Mouse (Mus musculus) MN1 (cell line): ENCODE data around the gene Ipo9.

ENCODE experiments used
- DNase-seq: peaks from one replicate; pipeline ENCODE4 v3.0.0-alpha.2; 2016; ENCODE audit warnings: low spot score

Ipo9 gene

DNA sequence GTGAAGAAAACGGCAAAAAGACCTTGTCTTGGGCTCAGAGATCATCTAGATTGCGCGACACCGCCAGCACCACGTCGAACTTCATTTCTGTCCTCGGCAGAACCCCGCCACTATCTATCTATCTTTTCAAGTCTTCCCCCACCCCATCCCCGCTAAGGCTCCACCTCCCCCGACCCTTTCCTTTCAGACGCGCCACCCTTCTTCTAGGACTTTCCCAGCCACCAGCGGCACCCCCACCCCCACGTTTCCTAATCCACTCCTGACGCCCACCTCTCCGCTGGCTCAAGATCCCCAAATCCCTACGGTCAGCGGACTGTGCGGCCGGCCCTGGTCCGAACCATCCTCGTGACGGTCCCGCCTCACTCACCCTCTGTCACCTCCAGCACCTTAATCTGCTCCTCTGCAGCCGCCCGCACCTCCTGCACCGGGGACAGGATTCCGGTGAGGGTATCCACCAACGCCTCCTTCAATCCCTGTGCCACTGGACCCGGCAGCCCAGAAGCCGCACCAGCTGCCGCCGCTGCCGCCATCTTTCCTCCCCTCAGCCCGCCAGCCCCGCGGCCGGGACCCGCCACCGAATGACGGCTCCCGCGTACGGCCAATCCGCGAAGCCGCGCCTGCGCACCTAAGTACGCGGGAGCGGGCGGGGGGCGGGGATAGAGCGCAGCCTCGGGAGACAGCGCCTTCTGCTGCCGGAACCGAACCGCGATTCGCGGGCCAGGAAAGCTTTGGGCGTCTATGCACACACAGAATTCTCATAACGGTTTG lies at the start of gene Ipo9:
TSS of gene Ipo9 (minus strand) at position 599 of the 768 bp plus-strand sequence.
- peak; percentile 92 for DNase-seq

DNA sequence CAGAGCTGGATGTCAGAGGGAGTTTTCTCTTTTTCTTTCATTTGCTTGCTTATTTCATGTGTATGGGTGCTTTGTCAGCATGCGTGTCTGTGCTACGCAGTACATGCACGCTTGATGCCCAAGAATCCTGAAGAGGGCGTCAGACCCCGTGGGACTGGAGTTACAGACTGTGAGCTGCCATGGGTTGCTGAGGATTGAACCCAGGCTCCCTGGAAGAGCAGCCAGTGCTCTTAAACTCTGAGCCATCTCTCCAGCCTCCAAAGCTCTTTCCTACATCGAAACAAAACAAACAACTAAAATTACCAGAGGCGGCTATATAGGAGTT lies 45.2 kb upstream of the Ipo9 start:
- no peak for DNase-seq

DNA sequence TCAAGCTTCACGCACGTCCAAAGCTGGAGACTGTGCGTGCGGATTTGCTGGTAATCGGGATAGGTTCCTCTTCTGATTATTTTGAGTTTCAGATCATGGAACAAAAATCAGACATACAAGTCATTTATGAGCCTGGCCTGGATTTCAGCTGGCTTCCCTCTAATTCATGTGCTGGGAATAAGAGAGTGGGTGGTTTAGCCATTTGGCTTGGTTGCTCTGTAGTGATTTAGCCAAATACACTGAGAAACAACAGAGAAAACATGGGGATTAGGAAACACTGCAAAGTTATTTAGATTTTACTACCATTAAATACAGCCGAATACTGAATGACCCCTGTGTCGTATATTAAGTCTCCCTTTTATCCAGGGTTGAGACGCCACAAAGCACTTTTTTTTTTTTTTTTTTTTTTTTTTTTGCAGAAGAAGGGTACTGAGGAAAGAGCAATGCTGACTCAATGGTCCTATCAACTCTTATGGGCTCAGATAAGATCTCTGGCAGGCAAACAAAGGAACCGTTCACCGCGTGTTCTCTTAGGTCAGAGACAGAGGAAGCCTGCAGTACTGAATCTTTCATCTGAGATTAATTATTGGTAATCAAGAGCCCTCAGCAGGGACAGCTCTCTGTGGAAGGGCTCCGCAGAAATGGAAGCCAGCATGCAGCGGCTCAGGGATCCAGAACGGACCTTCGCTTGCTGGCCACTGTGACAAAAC lies 44.7 kb upstream of the Ipo9 start:
- DNase-seq: peak; percentile 73

DNA sequence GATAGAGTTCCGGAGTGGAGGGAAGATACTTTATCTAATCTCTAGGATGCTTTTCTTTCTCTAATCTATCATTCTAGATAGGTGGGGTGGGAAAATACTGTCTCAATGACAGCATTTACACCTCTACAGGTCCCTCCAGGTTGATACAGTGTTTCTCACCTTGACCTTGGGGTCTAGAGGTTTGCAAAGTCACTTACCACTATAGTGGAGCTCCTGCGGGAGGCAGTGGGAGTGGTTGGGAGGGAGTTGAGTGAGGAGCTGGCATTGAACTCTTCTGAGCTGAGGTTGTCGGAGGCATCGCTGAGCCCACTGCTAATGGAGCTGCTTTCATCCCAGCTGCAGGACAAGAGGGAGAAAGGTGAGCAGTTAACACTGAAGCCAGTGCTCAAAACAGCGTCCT lies 42.2 kb upstream of the Ipo9 start:
- no peak for DNase-seq

DNA sequence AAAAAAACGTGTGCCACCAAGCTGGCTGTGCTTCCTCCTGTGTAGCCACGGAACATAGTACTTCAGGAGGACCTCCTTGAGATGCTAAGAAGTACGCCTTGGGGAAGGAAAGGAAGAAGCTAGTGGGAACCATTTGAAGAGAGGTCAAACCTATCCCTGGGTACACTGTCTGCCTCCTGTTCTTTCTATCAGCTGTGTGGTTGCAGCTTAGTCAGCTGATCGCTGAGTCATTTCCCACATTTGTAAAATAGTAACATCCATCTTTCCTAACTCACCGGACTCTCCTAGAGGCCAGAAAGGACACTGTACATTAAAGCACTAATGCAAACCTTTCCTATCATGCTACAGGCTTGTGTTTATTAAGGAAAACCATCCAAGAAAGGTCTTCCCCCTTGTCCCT lies 41.4 kb upstream of the Ipo9 start:
- no peak for DNase-seq

DNA sequence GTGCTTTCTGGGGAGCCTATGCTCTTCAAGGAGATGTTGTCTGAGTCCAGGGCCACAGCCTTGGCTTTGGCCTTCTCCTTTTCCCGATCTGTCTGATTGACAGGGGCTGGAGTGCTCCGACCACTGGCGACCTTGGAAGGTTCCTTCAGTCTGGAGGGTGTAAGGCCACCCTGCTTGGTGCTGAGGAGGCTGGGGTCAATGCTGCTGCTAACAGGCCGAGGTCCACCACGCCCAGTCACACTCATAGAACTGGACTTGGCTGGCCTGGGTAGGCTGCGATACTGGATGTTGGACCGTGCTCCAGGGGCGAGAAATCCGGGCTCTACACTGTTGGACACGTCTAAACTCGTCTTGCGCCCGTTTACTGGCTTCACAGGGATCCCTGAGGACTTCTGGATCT lies 40.2 kb upstream of the Ipo9 start:
- no peak for DNase-seq

DNA sequence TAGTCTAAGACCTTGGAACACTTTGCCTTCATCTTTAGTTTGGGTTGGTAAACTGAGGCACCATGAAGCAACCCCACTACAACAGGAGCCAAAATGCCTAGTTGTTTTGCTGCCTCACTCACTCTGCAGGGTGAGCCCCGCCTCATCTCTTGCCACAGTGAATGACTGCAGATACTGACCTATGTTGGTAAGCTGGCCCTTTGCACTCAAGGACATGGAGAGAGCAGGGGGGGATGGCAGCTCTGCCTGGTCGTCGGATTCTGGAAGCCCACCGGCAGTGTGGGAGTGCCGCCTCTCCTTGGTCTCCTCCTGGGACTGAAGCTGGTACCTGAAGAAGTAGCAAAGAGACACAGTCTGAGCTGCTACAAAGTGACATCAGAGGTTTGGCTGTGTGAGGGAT lies 37.2 kb upstream of the Ipo9 start:
- DNase-seq: no peak

DNA sequence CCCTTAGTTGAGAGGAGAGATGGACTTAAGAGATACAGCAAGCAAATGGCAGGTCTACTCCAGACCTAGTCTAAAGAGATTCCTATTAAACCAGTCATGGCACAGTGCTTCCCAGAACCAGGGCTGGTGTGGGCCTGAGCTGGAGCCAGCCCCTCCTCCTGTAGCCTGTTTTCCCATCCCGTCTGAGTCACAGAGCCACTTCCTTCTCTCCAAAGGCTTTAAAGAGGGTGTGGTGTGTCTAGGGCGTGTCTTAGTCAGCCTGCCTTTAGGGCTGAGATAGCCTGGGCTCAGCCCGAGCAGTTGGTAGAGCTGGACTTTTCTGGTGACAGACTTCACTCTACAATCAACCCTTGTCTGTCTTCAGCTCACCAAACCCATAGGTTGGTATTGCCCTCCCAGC lies 36.6 kb upstream of the Ipo9 start:
- DNase-seq: peak; percentile 88

DNA sequence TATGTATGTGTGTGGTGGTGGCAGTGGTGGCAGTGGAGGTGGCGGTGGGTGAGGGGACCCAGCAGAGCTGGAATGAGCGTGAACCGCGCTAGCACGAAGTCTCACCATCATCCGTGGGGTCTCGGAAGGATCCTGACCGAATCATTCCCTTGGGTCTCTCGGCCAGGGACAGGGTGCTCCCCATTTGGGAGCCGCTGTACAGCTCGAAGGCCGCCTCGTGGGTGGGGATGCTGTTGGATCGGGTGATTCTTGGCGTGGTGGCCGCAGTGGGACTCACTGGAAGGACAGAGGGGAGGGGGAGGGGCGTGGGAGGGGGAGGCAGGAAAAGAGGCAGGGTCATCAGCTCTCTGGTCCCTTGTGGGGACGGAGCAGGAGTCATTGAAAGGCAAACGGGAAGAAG lies 35.4 kb upstream of the Ipo9 start:
- DNase-seq: no peak

DNA sequence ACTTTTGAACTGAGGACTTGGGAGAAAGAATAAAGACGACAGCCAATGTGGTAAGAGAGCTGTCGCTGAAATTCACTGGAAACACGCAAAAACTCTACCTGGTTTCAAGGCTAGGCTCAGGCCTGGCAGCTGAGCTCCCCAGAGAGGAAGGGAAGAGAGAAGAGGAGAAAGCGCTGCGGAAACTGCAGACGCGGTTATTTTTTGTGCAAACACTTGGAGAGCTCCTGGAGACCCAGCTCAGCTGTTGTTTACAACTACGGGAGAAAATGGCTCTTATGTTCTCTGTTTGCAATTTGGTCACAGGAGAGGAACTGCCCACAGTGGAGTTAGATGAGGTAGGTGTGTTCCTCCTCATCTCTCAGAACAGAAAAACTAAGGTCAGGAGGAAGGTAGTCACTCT lies 32.4 kb upstream of the Ipo9 start:
- no peak for DNase-seq

DNA sequence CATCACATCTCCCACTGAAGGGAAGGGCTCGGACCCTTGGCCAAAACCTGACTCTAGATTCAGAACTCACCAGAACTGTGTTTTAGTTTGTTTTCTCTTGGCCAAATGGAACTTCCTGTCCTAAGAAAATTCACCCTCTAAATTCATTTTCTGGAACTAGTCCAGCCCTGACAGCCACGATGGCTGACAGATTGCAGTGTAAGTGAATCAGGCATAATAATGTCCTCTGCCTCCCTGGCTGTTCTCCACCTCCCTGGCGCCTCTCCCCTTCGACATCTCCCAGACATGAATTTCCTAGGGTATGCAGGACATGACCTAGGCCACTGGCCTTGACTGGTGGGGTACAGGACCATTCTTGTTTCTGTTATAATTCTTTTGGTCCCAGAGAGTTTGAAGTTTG lies 32.0 kb upstream of the Ipo9 start:
- peak; percentile 50 for DNase-seq

DNA sequence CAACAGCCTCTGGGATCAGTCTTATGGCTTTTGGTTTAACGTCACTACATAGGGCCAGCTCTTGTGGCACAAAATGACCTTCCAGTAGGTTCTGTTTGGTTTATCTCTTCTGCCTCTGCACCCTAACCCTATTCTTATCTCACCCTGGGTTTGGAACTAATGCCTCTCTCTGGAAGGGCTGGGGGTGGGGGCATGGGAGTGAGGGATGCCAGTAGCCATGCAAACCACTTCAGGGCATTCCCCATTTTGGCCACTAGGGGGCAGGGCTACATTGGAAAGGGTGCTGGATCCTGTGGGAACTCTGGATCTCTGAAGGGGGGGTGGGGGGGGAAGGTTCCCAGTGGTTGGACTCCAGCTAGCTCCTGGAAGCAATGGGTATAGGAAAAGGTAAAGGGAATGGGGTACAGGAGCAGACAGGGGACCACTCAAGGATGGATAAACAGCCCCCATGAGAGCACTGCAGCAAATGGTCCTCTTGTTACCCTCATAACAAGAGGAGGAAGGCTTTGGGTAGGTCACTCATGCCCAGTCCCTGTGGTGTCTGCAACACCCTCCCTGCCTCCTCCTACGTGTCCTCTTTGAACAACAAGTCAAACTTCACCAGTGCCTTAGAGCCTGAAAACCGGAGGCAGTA lies 30.9 kb upstream of the Ipo9 start:
- peak; percentile 68 for DNase-seq

DNA sequence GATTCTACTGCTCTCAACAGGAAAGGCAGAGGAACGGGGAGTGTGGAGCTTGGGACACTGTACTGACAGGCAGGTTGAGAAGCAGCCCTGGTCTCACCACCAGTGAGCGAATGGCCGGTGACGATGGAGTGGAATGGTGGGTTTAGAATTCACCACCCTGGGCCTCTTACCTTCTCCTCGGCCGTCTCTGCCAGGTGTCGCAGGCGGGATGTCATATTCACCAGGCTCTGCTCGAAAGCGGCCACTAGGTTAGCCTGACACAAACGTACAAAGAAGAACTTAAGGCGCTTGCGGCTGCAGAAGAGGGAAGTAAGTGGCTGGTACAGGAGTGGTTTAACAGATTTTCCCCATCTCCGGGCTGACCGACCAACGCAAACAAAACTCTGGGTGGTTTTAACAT lies 30.2 kb upstream of the Ipo9 start:
- DNase-seq: no peak

DNA sequence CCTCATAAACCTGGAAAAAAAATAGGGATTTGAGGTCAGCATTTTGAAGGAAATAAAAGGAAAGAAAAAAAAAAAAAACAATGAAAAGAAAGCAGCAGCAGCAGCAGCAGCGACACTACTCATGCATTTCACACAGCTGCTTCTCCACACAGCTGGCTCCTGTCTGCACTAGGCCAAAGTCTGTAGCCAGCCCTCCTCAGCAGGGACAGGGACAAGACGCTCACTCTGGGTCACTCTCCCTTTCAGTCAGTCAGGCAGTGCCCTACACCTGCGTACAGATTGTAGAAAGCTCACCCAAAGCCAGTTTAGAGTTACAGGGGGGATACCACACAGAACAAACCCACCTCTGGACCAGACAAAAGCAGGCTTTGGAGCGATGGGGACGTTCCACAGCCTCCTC lies 27.6 kb upstream of the Ipo9 start:
- DNase-seq: no peak

DNA sequence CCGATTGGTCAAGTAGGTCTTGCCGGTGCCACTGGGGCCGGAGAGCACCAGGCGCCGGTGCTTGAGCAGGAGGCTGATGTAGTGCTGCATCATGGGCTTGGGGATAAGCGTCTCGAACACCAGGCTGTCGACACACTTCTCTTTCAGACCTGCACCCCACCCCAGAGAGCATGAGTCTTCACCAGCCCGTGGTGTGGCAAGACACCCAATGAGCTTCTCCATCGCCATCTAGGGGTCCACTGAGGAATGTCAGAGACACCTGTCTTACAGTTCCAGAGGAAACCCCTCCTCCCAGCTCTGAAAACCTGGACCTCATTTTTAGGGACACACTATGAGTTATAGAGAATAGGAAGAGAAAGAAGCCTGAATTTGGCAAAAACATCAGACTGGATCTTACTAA lies 22.0 kb upstream of the Ipo9 start:
- peak; percentile 34 for DNase-seq

DNA sequence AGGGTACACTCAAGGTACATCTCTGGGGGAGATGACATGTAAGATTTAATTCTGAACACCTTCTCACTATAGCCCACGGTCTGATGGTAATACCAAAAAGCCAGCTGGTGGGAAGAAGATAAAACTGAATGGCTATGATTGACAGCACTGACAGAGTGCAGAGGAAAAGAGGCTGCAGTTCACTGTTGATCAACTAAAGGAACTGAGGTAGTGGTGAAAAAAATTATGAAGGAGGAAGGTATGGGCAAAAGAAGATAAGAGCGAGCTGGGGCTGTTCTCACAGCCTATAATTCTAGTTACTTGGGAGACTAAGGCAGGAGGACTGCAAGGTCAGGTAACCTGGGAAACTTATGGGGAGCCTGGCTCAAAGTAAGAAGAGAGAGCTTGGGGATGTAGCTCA lies 21.1 kb upstream of the Ipo9 start:
- DNase-seq: no peak

DNA sequence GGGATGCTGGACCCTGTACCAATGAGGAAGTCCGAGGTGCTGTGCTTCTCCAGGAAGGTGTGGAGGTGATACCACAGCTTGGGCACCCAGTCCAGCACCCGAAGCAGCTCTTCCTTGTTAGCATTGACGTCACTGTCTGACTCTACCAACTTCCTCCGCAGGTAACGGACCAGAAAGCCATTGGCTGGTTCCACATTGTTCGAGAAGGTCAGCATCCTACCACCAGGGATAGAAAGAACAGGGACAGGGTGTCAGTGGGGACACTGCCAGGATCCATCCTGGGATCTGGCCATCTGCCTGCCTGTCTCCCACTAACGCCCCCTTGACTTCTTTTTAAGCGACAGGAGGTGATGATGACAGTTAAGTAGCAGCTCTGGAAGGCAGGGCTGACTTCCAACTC lies 19.6 kb upstream of the Ipo9 start:
- DNase-seq: no peak

DNA sequence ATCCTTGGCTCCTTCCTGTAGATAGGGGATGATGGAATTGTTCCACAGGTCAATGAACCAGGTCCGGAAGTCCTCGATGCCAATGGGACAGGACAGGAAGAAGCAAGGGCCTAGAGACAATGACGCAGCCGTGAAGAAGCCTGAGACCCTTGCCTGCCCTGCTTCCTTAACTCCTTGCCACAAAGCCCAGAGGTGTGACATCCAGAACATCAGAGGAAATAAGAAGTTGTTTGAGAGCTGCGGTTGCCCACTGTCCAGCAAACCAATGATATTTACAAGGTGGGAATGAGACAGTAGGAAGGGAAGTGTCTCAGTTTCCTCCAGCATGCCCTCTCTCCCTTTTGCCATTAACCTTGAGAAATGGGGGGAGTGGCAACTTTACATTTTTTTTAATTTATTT lies 18.6 kb upstream of the Ipo9 start:
- DNase-seq: no peak

DNA sequence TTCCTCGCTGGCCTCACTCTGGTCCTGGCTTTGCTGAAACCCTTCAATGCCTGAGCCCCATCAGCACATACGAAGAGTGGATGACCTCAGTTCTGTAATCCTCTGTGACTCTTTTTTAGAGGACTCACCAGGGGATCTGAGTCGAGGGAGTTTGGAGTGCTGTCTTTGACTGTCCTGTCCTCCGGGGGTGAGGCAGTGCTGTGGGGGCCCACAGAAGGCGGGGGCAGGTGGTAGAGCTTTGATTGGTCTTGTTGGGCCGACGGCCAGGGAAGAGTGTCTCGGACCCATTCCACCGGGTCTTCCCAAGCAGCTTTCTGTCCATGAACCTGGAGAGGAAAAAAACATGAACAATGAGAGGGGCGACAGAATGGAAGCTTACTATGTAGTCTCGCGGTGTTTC lies 13.2 kb upstream of the Ipo9 start:
- no peak for DNase-seq

DNA sequence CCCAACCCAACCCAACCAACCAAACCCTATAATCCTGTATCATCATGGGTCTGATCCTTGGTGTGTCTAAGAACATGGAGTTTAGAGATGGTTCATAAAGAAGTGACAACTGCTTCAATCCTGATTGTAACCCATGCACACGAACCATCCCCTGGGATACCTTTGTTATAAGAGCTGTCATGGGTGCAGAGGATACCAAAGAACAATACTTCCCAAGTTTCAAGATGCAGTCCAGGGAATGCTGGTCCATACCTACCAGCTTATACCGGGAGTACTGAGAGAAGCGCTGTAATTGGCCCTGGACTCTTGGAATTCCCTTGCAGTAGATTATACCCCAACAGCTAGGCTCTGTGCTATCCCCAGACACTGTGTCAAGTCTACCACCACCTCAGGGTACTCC lies 11.6 kb upstream of the Ipo9 start:
- no peak for DNase-seq

DNA sequence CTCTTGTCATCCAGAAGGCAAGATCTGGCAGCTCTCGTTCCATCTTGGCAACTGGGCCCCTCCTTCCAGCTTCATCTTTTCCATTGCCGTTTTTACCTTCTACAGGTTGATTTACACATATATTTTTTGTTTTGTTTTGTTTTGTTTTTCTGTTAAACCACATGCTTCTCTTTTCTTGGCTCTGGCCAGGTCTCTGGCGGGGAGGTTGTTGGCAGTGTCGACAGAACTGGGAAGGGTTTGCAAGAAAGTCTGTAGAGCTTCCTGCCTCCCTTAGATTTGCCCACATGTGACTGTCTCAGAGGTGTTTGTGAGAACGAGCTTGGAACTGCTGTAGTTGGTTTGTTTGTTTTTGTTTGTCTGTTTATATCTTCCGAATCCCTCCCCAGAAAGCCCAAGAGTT lies 10.7 kb upstream of the Ipo9 start:
- DNase-seq: no peak

DNA sequence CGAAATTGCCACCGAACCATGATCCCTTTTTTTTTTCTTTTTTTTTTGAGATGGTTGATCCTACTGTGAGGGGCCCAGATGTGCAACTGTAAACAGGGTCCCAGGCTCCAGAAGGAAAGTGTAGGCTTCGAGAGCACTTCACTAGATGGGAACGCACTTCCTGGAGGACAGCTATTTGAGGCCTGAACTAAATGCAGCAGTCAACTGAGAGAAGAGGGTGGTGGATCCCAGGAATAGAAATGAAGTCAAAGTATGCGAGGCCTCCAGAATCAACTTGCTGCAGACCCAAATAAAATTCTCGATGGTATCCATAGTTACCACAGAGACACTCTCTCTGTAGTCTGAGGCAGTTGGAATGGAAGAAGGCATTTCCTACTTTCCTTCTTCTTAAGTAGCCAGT lies 8.5 kb upstream of the Ipo9 start:
- DNase-seq: no peak

DNA sequence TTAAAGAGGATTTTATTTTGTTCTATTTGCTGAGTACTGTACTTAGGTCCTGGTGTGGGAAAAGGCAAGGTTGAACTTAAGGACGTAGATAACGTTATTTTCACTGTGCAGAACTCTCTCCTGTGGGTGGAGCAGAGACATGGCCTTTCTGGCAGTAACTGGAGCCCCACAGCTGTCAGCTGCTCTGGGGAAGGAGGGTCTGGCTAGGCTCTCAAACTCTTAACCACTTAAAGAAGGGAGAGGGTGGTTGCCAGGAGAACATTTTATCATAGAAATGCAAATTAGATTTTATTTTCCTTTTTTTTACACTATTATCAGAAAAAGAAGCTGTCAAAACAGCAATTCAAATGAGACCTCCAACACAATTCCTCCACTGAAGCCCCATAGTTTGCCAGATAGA lies 5.5 kb upstream of the Ipo9 start:
- DNase-seq: peak; percentile 21

DNA sequence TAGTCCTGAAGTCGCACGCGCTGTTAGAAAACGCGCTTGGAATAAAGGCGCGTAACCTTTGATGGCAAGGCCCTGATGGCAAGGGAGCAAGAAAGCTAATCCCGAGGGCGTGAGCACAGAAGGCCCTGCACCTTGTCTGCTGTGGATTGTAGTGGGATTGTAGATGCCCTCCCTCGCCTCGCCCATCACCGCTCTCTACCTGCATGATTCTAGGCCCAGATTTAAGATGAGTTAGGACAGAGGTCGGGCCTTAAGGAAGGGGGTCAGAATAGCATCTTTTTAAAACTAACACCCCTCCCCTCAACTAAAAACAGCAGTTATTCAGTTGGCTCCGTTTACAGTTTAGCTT lies 344 bp upstream of the Ipo9 start:
- DNase-seq: no peak
